Mouse (Mus musculus): ENCODE data around the gene Mxi1. TPM values are rescaled to one million over a fixed set of nuclear protein-coding genes. Genes with fewer than 3 reads are reported as not detected.

Mxi1 gene
- total RNA-seq, 2 experiments from 2014 or later: 29.7 to 39.8 TPM

DNA sequence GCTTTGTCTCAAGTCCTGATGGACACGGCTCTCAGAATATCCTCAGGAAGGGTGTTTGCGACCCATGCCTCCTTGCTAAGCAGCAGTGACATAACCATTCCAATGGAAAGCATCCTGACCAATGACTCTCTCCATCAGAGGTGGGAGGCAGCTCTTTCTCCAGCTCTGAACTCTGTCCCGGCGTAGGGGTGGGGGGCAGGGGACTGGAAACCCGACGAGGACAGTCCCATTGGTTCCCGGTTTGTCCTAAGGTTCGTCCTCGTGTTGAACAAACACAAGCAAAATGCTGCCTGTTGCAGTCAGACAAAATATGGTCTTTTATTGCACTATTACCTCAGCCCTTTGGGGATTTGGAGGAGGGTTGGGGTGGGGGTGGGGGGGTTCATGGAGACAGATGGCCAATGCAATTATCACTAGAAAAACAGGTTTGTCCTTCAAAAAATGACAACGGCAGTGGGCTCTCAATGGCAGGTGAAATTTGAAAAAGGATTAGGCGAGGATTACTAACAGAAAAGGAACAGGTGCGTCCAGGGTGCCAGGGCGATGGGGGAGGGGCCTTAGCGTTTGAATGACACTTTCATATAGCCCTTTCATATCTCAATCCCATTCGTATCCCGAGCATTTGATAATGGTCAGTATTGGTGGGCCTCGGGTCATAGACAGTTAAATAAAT is 11.0 kb upstream of the Mxi1 start:
- no peak for DNase-seq

DNA sequence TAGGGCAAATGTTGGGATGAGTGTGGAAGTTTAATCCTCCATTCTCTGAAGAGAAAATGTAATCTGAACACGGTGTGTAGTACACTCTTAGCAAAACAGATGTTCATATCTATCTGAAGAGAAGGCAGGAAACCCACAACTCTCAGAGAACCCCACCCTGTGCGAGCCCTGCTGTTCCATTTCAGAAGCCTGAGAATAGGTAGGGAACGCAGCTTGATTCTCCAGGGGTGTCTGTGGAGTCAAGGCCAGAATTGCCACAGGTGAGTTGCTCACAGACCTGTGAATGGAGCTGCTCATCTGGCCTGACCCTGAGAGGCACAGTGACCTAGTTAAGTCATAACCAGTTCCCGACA is 10.5 kb upstream of the Mxi1 start:
- no peak for DNase-seq

DNA sequence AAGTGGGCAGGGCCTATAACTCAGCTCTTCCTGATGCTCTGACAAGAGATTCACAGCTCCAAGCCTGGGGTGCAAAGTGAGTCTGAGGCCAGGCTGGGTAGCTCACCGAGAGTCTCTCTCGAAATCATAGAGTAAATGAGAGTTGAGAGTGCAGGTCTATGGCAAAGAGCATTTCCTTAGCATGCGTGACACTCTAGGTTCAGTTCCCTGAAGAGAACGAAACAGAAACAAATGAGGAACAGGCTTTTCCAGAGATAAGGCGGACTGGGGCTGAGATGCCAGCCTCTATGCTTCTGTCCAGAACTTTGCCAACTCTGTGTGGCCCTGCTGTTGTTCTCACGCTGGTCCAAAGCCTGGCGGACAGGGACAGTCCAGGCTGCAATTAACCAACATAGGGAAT is 6.9 kb upstream of the Mxi1 start:
- no peak for DNase-seq

DNA sequence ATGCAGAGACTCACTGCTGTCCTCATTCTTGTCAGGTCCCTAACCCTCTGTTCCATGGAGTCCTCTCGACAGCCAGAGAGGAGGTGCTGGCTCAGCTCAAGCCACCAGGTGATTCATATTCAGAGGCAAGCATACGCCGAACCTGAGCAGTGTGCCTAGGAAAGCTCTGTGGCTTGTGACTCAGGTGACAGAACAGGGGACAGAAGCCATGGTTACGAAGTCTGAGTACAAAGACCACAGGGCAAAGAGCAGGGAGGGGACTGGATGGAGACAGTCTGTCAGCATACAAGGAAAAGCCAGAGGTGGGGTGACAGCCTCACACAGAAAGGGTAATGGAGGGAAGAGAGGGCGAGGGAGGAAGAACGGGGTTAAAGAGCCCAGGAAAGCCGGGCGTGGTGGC is 4.7 kb upstream of the Mxi1 start:
- DNase-seq: no peak

DNA sequence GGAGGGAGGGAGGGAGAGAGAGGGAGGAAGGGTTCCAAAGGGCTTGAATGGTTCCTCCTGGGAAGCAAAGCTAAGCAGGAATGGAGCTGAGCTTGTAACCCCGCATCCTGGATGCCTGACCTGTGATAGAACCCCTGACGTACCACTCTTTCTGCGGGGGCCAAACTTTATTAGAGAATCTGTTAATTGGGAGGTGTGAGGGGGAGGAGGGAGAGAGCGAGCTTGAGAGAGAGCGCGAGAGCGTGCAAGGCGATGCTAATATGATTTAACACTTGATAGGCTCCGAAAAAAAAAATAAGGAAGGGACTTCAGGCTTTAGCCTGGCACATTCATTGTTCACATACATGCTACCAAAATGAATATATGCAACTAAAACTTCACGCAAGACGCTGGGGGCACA is 3.6 kb upstream of the Mxi1 start:
- DNase-seq: no peak

DNA sequence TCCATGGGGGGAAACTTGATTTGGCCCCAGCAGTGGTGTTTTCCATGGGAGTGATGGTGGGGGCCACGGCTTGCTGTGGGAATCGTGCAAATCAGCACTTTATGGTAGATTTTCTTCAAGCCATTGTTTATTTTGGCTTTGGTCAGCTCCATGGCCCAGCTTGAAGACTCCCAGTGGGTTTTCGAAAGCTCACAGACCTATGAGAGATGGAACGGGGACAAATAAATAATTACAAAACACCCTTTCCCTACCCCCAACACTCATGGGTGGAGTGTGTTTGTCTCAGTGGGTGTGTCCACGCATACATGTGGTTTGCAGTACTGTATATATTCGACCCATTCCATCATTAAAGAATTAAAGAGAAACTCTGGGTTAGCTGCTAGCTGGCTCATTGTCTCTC is 3.1 kb upstream of the Mxi1 start:
- no peak for DNase-seq

DNA sequence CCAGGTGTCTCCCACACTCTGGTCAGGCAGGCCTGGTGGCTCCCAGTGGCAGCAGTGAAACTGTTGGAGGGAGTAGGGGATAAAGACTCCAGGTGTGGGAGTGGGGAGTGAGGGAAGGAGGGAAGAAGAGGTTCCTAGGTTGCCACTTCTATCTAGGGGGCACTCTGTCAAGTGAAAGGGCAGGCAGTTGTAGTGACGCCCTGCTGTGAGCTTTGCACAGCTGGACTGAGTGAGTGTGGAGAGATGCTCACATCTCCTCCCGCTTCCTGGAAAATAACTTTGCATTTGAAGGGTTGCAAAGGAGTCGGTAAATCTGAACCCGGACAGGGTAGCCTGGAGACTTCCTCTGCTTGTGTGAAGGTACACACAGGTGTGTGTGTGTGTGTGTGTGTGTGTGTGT is 687 bp upstream of the Mxi1 start:
- no peak for DNase-seq

DNA sequence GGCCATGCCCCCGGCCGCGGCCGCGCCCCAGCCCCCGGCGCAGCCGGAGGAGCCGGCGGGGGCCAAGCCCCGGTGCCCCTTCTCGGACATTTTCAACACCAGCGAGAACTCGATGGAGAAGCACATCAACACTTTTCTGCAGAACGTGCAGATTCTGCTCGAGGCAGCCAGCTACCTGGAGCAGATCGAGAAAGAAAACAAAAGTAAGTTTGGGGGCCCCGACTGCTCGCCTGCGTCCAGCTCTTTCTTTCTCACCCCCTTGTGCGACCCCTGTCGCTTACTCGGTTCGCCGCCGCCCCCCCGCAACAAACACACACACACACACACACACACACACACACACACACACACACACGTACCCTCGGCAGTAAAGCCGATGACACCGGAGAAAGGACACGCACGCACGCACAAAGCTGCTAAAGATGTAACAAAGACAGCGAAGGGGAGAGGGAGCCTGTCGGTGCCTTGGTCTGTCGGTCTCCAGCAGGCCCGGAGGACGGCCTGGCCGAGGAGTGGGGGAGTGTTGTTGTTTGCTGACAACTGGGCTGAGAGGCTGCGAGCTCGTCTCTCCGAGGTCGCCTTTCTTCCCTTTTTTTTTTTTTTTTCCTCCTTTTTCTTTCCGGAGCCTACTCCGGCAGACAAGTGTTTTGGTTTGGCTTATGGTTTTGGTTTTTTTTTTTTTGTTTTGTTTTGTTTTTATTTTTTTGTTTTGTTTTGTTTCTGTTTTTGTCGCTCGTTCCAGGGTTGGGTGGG is 629 bp downstream of the Mxi1 start:
- DNase-seq: peak; percentile 63 to 69

DNA sequence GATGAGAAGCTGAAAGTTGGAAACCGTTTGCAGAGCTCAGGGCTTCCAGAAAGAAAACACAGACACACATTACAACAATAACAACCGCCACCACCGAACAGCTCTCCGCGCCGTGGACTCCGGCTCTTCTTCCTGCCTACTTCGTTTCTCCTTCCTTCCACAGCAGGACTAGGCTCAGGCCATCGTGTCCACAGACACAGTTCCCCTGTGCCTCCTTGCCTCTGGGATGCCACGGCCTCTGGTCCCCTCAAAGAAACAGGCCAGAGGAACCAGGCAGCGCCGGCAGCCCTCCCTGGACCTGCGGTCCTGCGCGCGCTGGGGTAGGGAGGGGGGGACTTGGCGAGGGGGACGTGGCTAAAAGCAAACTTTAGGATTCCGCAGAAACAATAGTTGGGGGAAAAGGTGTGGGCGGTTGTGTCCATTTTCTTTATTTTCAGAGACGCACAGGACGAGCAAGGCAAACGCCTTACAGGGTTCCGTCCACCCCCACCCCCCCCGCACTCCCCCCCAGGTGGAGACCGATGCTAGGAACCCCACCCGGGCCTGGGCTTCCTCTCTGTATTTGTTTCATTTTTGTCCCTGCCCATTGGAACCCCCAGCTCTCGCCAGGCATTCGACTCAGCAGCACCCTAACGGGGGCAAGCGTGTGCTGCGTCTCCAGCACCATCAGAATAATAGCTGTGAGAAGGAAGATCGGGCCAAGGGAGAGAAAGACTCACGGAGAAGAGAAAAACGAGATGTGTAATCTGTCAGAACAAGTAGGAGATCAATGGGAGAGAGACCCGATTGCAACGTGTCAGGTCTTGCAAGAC is 1.4 kb downstream of the Mxi1 start:
- peak; percentile 49 to 59 for DNase-seq

DNA sequence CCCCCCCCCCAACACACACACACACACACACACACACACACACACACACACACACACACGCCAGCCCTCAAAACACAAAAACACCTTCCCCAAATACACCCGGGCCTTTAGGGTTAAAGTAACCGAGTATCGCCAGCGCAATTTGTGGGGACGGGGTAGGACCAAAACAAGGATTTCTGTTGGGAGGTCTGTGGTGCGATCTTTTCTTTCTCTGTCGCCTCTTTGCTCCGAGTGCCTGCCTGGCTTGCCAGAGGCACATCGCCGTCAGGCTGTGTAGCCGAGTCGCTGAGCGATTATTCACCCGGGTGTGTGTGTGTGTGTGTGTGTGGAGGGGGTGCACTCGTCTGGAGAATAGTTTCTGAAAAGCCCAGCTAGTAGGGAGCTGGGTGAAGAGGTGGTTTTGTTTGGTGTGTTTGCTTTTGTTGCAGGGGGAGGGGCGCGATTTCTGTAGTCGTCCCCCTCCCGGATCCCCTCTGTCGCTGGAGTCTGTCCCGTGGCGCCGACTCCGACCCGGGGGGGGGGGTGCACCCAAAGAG is 2.1 kb downstream of the Mxi1 start:
- DNase-seq: peak; percentile 65 to 73

DNA sequence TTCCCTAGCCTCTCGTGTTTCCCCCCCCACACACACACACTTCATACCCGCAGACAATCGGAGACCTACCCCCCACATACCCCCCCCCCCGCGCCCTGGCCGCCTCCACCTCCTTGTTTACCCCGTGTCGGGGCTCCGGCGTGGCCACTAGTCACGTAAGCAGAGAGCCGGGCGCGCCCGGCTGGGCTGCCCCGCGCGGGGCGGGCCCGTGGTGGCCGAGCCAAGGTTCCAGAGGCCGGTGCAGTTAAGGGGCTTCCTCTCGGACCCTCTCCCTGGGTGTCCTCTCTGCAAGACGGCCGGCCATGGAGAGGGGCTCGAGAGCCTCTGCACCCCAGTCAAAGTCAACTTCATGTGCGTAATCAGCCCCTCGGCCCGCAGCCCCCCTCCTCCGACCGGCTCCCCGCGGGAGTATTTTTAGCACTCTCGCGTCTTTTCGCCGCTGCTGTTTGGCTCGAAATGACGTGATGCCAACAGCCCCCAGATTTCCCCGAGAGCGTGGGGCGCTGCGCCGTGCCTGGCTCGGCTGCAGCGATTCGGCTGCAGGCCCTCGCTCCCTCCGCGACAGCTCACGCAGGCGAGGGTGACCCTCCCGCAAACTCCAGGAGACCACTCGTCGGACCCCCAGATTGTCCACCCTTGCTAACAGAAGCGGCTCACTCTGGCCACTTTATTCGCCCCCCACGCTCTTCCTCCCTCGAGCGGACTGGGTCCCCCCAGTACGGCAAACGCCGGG is 2.8 kb downstream of the Mxi1 start:
- peak; percentile 65 to 80 for DNase-seq

DNA sequence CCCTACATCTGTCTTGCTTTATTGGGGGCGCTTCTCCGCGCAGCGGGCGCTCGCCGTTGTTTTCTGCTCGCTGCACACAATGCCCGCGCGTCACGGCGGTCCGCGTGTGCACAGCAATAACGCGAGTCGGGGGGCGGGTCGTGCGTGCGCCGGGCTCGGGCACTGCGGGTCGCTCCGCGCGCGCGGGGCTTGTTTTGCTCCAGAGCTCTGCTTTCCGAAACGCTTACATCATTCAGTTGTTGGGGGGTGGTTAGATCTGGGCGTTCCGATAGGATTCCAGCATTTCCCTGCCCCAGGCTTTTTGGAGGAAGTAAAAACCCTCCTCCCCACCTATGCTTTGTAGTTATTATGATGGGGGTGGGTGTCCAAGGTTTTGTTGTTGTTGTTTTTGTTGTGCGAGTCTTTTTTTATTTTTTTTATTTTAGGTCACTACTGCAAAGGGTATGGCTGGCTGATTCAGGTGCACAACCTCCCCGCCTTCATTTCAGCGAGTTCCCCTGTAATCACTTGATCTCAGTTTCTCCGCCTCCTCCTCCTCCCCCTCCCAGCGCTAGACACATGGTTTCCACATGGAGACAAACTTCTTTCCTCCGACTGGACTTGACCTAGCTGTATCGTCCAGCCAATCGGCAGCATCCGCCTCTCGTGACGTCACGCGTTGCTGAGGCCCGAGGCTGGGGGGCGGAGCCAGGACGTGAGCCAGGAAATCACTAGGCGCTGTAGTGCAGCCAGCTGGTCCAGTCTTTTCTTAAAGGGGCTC is 3.5 kb downstream of the Mxi1 start:
- DNase-seq: peak; percentile 97 to 99

DNA sequence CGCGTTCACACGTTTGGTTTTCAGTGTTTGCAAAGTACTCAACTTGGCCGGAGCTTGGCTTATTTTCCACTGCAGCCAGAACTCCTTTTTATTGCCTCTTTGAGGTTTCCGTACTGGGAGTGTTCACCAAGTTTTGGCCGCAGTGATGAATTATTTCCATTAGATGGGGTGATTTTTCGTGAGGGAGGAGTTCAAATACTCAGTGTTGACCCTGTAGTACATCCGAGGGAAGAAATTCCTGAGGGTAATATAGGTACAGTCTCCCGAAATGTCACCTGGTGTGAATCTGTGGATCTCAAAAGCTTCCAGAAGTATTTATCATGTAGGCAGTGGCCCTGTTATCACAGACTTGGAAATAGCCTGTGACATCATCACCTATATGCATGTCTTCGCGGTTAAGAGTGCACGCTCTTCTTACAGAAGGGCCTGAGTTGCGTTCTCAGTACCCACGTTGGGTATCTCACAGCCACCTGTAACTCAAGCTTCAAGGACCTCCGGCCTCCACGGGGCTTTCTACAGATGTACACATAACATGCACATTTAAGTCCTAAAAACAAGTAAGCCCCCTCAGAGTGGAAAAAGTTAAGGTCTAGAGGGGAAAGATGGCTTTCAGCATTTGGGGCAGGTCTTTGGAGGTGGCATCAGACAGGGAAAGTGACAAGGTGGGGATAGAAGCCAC is 4.4 kb downstream of the Mxi1 start:
- DNase-seq: no peak

DNA sequence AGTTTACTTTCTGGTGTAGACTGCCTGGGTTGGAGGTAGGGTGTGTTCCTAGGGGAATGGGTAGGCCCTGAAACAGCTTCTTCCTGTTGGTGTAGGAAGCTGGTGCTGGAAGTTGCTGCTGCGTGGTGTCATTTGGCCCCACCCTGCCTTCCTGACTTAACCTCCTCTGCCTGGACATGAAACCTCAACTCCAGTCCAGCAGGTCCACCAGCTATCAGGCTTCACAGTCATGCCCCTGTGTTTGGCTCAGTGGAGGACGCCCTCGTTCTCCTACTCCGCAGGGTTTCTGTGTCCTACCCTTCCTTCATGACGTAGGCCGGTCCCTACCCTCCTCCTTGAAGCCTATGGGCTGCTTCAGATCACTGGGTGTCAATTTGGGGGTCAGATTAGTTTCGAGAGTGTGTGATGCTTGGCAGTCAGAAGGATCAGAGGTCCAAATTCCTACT is 4.9 kb downstream of the Mxi1 start:
- no peak for DNase-seq

DNA sequence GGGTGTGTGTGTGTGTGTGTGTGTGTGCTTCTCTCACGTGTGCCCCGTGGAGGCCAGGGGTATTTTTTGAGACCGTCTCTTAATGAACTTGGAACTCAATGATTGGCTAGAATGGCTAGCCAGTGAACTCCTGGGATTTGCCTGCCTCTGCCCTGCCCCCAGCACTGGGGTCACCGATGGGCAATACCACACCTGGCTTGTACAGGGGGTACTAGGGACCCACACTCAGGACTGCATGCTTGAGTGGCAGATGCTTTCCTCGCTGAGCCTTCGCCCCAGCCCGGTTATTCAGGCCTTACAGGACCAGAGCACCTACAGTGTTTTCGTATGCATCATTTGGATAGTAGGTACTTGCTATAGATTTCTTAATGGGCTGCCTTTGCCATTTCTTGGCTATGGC is 5.8 kb downstream of the Mxi1 start:
- DNase-seq: no peak

DNA sequence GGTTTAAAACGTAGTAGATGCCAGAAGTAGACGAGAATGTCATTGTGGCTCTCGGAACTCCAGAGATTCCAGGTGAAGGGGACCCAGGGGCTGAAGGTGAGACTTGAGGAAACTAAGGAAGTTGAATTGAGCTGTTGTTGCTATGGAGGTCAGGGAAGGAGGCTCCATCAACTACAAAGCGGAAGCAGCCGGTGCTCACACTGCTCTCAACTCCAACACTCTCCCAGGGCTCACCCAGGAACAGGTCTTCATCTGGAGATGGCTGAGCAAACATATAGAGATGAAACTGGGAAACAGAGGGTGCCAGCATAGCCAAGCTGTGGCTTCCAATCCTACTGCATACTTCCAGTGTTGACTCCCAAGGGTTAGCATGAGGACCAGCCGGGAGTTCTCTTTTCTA is 6.6 kb downstream of the Mxi1 start:
- no peak for DNase-seq

DNA sequence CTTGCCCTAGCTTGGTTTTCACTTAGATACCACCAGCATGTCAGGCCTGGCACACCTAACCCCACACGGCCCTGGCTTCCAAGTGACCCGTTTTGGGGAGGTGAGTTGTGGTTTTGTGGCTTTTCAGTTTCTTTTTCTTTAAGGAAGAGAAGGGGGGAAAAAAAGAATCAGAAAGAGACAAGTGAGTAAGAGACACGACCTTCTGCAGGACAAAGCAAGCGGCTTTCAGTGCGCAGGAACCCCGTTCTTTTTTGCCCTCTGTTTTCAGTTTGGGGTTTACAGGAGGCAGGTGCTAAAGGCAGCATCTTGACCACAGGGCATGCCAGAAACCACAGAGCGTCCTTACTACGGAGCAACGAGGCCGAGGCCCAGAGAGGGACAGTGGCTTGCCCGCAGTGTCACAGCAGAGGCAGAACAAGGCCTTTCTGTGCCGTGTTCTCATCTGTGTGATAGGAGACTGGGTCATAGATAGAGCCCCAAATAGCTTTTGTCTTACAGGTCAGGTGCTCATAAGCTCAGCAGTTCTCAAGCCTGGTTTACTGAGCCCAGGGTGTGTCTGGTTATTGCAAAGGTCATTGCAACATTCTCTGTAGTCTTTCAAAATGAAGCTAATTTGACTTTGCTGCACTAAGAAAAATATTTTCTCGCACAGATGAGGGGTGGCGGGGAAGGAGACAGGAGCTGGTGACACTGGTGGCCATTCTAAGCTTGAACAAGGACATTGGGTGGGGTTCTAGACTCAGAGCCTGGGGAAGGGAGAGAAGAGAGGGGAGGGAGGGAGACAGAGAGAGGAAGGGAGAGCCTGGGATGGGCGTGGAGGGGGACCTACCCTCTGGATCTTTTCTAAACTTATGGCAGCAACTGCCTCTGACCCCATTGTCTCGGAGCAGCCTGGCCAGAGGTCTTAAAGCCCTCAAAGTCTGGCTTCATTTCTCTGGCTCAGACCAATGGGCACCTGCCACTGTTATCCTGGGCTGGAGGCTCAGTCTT is 8.1 kb downstream of the Mxi1 start:
- DNase-seq: no peak

DNA sequence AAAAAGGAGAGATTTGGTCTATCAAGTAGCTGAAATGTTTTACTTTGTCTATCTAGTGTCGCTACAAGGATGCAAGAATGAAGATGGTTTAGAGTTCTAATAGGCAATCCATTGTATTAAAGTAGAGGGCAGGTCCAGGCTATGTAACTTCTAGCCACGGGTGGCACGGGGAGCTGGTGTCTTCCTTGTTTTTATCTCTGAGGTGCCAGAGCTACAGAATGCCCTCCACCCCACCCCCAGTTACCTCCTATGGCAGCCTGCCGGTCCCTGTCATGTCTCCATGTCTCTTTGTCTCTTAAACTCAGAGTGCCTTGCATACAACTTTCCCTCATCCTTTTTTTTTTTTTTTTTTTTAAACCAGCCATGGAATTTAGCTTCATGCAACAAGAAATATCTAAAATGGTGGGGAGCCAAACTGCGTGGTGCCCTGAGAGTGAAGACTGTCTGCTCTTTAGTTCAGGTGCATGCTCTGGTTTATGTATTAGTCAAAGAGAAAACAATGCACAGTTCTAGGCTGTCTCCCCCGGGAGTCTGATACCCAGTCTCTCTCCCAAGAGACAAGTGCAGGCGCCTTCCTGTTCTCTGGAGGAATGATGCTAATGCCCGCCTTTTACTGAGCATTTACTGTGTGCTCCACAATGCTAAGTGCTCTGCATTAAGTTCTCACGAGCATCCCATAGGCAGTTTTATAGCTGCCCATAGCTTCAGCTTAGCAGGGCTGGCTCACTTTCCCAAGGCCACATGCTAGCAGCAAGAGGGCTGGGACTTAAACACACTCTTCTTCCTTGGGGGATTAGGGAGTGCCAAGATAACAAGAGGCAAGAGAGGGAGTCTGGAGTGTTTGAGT is 10.2 kb downstream of the Mxi1 start:
- DNase-seq: no peak

DNA sequence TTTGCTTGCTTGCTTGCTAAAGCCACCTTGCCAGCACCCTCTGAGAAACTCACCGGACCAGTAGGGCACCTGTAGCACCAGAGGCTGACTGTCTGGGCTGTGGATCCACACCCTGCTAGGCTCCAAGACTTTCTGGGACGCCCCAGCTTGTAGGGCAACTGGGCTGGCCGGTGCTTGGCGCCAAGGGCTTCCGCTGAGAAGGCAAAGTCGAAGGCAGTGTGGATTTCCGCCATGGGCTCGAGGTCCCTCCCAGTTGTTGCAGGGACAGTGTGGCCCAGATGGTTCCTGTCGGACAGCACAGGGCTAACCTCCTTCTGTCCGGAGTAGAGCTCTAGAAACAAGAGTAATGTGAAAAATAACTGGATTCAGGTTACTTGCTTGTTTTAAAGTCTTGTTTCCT is 11.0 kb downstream of the Mxi1 start:
- no peak for DNase-seq

Measured in adrenal gland, postnatal 36 days (tissue).